Mouse (Mus musculus): ENCODE data around the gene Ncstn. TPM values are rescaled to one million over a fixed set of nuclear protein-coding genes. Genes with fewer than 3 reads are reported as not detected.

Gene Ncstn
- polyA plus RNA-seq, 1 experiment: 77.9 TPM

GRCm38 (mm10) chr1:172049131-172049782 is 33.3 kb downstream of the Ncstn start:
- TF ChIP-seq POLR2A (IDR thresholded peaks at IDR 0.05; ENCODE audit: control insufficient read depth, low read depth, low read length) (no peak), CTCF (IDR thresholded peaks at IDR 0.05; ENCODE audit: control insufficient read depth, insufficient read depth, insufficient replicate concordance, low read depth, low read length) (no peak)
- no peak overlapping the region for H3K27ac ChIP-seq (ENCODE audit: control insufficient read depth, insufficient read depth, low read depth, low read length)
- H3K27me3 ChIP-seq (ENCODE audit: control insufficient read depth, insufficient read depth, low read length): no peaks in the 10 kb centered on the region; the same call in 1 of the 2 replicates
- H3K4me1 ChIP-seq (ENCODE audit: control insufficient read depth, insufficient read depth, low read length): peaks cover 14% of the 10 kb centered on the region
- H3K4me3 ChIP-seq (ENCODE audit: control insufficient read depth, low read depth, low read length): no peak overlapping the region
- no peaks in the 10 kb centered on the region for H3K36me3 ChIP-seq (ENCODE audit: control insufficient read depth, insufficient read depth, low read length)

GRCm38 (mm10) chr1:172048241-172048734 is 34.3 kb downstream of the Ncstn start:
- TF ChIP-seq CTCF (IDR thresholded peaks at IDR 0.05; ENCODE audit: control insufficient read depth, insufficient read depth, insufficient replicate concordance, low read depth, low read length): no peak
- TF ChIP-seq POLR2A (IDR thresholded peaks at IDR 0.05; ENCODE audit: control insufficient read depth, low read depth, low read length): no peak
- Histone ChIP-seq H3K27ac (ENCODE audit: control insufficient read depth, insufficient read depth, low read depth, low read length) (no peak overlapping the region), H3K4me1 (ENCODE audit: control insufficient read depth, insufficient read depth, low read length) (peaks cover 5% of the 10 kb centered on the region), H3K27me3 (ENCODE audit: control insufficient read depth, insufficient read depth, low read length) (no peaks in the 10 kb centered on the region; the same call in 1 of the 2 replicates), H3K36me3 (ENCODE audit: control insufficient read depth, insufficient read depth, low read length) (no peaks in the 10 kb centered on the region), H3K4me3 (ENCODE audit: control insufficient read depth, low read depth, low read length) (no peak overlapping the region)

GRCm38 (mm10) chr1:172046938-172047337 is 35.7 kb downstream of the Ncstn start:
- Histone ChIP-seq H3K4me3 (ENCODE audit: control insufficient read depth, low read depth, low read length) (no peak overlapping the region), H3K27me3 (ENCODE audit: control insufficient read depth, insufficient read depth, low read length) (no peaks in the 10 kb centered on the region), H3K36me3 (ENCODE audit: control insufficient read depth, insufficient read depth, low read length) (no peaks in the 10 kb centered on the region), H3K27ac (ENCODE audit: control insufficient read depth, insufficient read depth, low read depth, low read length) (no peak overlapping the region), H3K4me1 (ENCODE audit: control insufficient read depth, insufficient read depth, low read length) (no peaks in the 10 kb centered on the region)
- TF ChIP-seq CTCF (IDR thresholded peaks at IDR 0.05; ENCODE audit: control insufficient read depth, insufficient read depth, insufficient replicate concordance, low read depth, low read length) (peak; percentile 83), POLR2A (IDR thresholded peaks at IDR 0.05; ENCODE audit: control insufficient read depth, low read depth, low read length) (no peak)

GRCm38 (mm10) chr1:172046410-172046809 is 36.2 kb downstream of the Ncstn start:
- TF ChIP-seq POLR2A (IDR thresholded peaks at IDR 0.05; ENCODE audit: control insufficient read depth, low read depth, low read length) (no peak), CTCF (IDR thresholded peaks at IDR 0.05; ENCODE audit: control insufficient read depth, insufficient read depth, insufficient replicate concordance, low read depth, low read length) (no peak)
- Histone ChIP-seq H3K27me3 (ENCODE audit: control insufficient read depth, insufficient read depth, low read length) (no peaks in the 10 kb centered on the region), H3K27ac (ENCODE audit: control insufficient read depth, insufficient read depth, low read depth, low read length) (no peak overlapping the region), H3K36me3 (ENCODE audit: control insufficient read depth, insufficient read depth, low read length) (no peaks in the 10 kb centered on the region), H3K4me1 (ENCODE audit: control insufficient read depth, insufficient read depth, low read length) (no peaks in the 10 kb centered on the region), H3K4me3 (ENCODE audit: control insufficient read depth, low read depth, low read length) (no peak overlapping the region)

- H3K27me3 ChIP-seq (ENCODE audit: control insufficient read depth, insufficient read depth, low read length): no peaks in the 10 kb centered on the region
- H3K36me3 ChIP-seq (ENCODE audit: control insufficient read depth, insufficient read depth, low read length): no peaks in the 10 kb centered on the region
- H3K27ac ChIP-seq (ENCODE audit: control insufficient read depth, insufficient read depth, low read depth, low read length): no peak overlapping the region
- peaks cover 14% of the 10 kb centered on the region for H3K4me1 ChIP-seq (ENCODE audit: control insufficient read depth, insufficient read depth, low read length)
- no peak for TF ChIP-seq POLR2A (IDR thresholded peaks at IDR 0.05; ENCODE audit: control insufficient read depth, low read depth, low read length)
- TF ChIP-seq CTCF (IDR thresholded peaks at IDR 0.05; ENCODE audit: control insufficient read depth, insufficient read depth, insufficient replicate concordance, low read depth, low read length): no peak
- no peak overlapping the region for H3K4me3 ChIP-seq (ENCODE audit: control insufficient read depth, low read depth, low read length)
Observed at GRCm38 (mm10) chr1:172029914-172030313, 52.7 kb downstream of the Ncstn start.

GRCm38 (mm10) chr1:172028394-172029275 is 54.0 kb downstream of the Ncstn start, which contains the start of gene Vangl2:
Vangl2 (minus strand) TSS chr1:172028444.
- Histone ChIP-seq H3K27ac (ENCODE audit: control insufficient read depth, insufficient read depth, low read depth, low read length) (no peak within 1 kb of the TSS), H3K4me3 (ENCODE audit: control insufficient read depth, low read depth, low read length) (peak within 1 kb of the TSS; percentile 44), H3K27me3 (ENCODE audit: control insufficient read depth, insufficient read depth, low read length) (no peaks in the 10 kb centered on the region), H3K36me3 (ENCODE audit: control insufficient read depth, insufficient read depth, low read length) (no peaks in the 10 kb centered on the region), H3K4me1 (ENCODE audit: control insufficient read depth, insufficient read depth, low read length) (peaks cover 14% of the 10 kb centered on the region)
- TF ChIP-seq CTCF (IDR thresholded peaks at IDR 0.05; ENCODE audit: control insufficient read depth, insufficient read depth, insufficient replicate concordance, low read depth, low read length) (no peak), POLR2A (IDR thresholded peaks at IDR 0.05; ENCODE audit: control insufficient read depth, low read depth, low read length) (no peak)

GRCm38 (mm10) chr1:172027809-172028102 is 54.8 kb downstream of the Ncstn start:
- no peaks in the 10 kb centered on the region for H3K36me3 ChIP-seq (ENCODE audit: control insufficient read depth, insufficient read depth, low read length)
- peak overlapping the region; percentile 44; the same call in 1 of the 2 replicates for H3K4me3 ChIP-seq (ENCODE audit: control insufficient read depth, low read depth, low read length)
- H3K27me3 ChIP-seq (ENCODE audit: control insufficient read depth, insufficient read depth, low read length): no peaks in the 10 kb centered on the region
- peaks cover 14% of the 10 kb centered on the region for H3K4me1 ChIP-seq (ENCODE audit: control insufficient read depth, insufficient read depth, low read length)
- H3K27ac ChIP-seq (ENCODE audit: control insufficient read depth, insufficient read depth, low read depth, low read length): no peak overlapping the region
- TF ChIP-seq CTCF (IDR thresholded peaks at IDR 0.05; ENCODE audit: control insufficient read depth, insufficient read depth, insufficient replicate concordance, low read depth, low read length) (no peak), POLR2A (IDR thresholded peaks at IDR 0.05; ENCODE audit: control insufficient read depth, low read depth, low read length) (no peak)

Measured in testis, adult 2 months (tissue).